Mouse (Mus musculus) urinary bladder, adult 18-20 months (tissue): ENCODE data around the gene Slc6a9.

Experiments used
- DNase-seq, 2 experiments: peaks; one replicate each; pipeline ENCODE4 v3.0.0; 2022; ENCODE audit warnings: low spot score in 2 of 2, mixed read lengths in 2 of 2

The Slc6a9 gene

GRCm38 (mm10) chr4:117834457-117834844 is at the start of gene Slc6a9:
Gene Slc6a9 (plus strand): TSS chr4:117834506.
- no peak for DNase-seq

- no peak for DNase-seq
Observed at GRCm38 (mm10) chr4:117786963-117787362, 47.3 kb upstream of the Slc6a9 start.

- DNase-seq: no peak
Observed at GRCm38 (mm10) chr4:117788308-117788707, 46.0 kb upstream of the Slc6a9 start.

- no peak for DNase-seq
Observed at GRCm38 (mm10) chr4:117799904-117800303, 34.4 kb upstream of the Slc6a9 start.

GRCm38 (mm10) chr4:117806992-117807391 is 27.3 kb upstream of the Slc6a9 start:
- DNase-seq: no peak

GRCm38 (mm10) chr4:117810933-117811332 is 23.4 kb upstream of the Slc6a9 start:
- DNase-seq: no peak

GRCm38 (mm10) chr4:117813591-117814192 is 20.6 kb upstream of the Slc6a9 start:
- no peak for DNase-seq

- DNase-seq: no peak
Observed at GRCm38 (mm10) chr4:117814333-117814732, 20.0 kb upstream of the Slc6a9 start.

GRCm38 (mm10) chr4:117816776-117817175 is 17.5 kb upstream of the Slc6a9 start:
- no peak for DNase-seq

GRCm38 (mm10) chr4:117818032-117818431 is 16.3 kb upstream of the Slc6a9 start:
- DNase-seq: no peak

- no peak for DNase-seq
Observed at GRCm38 (mm10) chr4:117828572-117829145, 5.6 kb upstream of the Slc6a9 start.

- DNase-seq: peak; percentile 30 to 71
Observed at GRCm38 (mm10) chr4:117829260-117830123, 4.8 kb upstream of the Slc6a9 start.

GRCm38 (mm10) chr4:117830124-117830551 is 4.2 kb upstream of the Slc6a9 start:
- peak; percentile 38 to 56 for DNase-seq

GRCm38 (mm10) chr4:117830801-117831200 is 3.5 kb upstream of the Slc6a9 start:
- no peak for DNase-seq

- no peak for DNase-seq
Observed at GRCm38 (mm10) chr4:117831499-117831898, 2.8 kb upstream of the Slc6a9 start.

- peak; percentile 58 to 64 for DNase-seq
Observed at GRCm38 (mm10) chr4:117831920-117832691, 2.2 kb upstream of the Slc6a9 start.

GRCm38 (mm10) chr4:117834845-117835530 is 682 bp downstream of the Slc6a9 start:
- peak; percentile 73 to 83 for DNase-seq

GRCm38 (mm10) chr4:117835531-117836111 is 1.3 kb downstream of the Slc6a9 start:
- no peak for DNase-seq

- peak; percentile 87 to 95 for DNase-seq
Observed at GRCm38 (mm10) chr4:117836204-117836767, 2.0 kb downstream of the Slc6a9 start.

GRCm38 (mm10) chr4:117837271-117837670 is 3.0 kb downstream of the Slc6a9 start:
- DNase-seq: no peak

GRCm38 (mm10) chr4:117839366-117839765 is 5.1 kb downstream of the Slc6a9 start:
- DNase-seq: no peak
